Mouse (Mus musculus): Measurements from ENCODE around the gene Rps26.
"Not testable (repeated sequence)": the region's sequence is repeated elsewhere in the genome, so short reads cannot be mapped to it uniquely, and the experiment has no call there.

Gene Rps26

DNA sequence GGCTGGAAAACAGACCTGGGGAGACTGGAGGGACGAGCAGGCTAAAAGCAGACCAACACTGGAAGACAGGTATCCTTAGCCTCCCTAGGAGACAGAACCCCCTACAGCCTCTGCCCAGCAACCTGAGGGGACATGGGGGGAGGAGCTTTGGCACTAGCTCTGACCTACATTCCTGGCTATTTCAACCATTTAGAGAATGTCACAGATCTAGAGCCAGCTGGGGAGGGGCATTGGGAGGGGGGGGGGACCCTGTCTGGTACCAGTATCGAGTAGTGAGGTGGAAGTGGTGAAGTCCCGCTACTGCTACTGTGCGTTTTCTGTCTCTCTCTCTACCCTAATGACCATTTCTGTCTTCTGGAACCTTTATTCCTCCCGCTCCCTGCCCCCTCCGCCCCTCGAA lies 15.3 kb upstream of the Rps26 start:
- in situ Hi-C loops (cut with MboI, MseI), result no loop called here

DNA sequence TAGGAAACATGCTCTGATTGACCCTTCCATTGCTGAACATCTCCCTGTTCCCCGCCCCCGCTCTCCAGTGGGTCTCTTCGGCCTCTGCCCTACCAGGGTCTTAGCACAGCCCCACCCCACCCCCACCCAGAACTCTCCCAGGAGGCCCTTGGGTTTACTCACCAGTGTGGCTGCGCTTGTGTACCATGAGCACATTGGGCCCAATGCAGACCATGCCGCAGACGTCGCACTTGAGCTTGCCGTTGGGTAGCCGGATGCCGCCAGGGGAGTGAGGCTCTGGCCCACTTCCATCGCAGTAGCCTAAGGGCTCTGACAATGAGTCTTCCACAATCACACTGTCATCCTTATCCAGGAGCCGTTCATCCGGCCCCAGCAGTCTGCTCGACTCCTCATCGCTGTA lies 14.3 kb upstream of the Rps26 start:
- in situ Hi-C loops (cut with MboI, MseI), result no loop called here

DNA sequence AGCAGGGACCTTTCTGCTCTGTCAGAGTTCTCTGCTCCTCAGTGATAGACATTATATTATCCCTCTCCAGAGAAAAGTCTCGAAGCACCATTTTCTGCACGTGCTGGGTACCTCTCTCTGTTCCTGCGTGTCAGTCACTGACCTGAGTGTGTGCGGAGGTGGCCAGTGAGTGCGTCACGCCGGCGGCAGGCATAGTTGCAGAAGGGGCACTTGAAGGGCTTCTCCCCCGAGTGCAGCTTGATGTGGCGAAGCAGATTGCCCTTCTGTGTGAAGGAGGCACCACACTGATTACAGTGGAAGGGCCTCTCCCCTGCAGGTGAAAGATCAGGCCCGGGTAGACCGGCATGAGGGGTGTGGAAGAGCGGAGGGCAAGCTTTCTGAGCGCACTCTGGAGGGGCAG lies 13.5 kb upstream of the Rps26 start:
- in situ Hi-C loops (cut with MboI, MseI), result loop anchor here (5.0 kb wide), 1 partner anchor 32 kb away; the partner anchor contains the start of gene Suox

DNA sequence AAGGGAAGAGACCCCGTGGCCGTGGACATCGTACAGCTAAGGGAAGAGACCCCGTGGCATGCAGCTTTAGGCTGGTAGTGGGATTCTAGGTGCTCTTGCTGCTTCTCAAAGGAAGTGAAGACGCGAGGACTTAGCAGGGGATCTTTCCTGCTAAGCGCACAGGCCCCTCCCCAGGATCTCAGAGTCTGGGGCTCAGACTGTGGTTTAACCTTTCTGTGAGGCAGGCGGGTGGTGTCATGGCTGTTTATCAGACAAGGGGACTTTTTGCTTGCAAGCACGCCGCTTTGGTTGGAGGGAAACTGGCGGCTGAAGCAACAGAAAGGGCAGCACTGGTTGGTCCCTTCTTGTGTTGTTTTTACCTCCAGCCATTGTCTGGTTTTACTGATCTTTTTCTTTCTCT lies 10.5 kb upstream of the Rps26 start:
- in situ Hi-C loops (cut with MboI, MseI), result loop anchor here (5.0 kb wide), 1 partner anchor 35 kb away; the partner anchor contains the start of gene Suox

DNA sequence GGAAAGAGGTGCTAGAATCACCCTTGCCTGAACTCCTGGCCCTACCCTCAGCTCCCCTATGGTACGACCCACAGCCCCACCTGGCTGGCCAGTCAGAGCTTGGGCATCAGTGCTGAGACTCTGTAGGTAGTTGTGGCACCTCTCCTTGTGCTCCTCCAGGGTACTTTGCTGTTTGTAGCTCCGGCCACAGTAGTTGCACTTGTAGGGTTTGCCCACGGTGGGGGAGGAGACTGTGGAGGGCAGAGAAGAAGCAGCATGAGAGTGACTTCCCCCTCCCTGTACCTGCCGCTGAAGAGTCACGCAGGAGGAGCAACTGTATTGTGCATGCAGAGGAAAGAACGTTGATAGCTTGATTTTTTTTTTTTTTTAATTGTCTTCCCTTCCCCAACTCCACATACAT lies 10.0 kb upstream of the Rps26 start:
- in situ Hi-C loops (cut with MboI, MseI), result loop anchor here (5.0 kb wide), 1 partner anchor 36 kb away; the partner anchor contains the start of gene Suox

DNA sequence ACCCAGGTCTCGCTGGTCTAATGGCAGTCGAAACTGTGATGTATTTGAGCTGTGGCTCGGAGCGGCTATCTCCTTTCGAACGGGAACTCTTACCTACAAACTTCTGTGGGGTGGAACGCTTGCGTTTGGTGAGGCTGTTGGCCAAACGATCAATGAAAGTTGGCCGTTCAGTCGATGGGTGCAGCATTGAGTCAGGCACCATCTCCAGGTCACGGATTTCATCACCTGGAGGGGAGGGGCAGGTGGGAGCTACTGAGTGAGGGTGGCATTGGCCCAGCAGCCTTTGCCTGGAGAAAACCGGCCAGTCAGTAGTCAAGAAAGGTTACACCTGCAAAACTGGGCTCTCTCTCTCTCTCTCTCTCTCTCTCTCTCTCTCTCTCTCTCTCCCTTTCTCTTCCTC lies 9.2 kb upstream of the Rps26 start:
- in situ Hi-C loops (cut with MboI, MseI), result loop anchor here (5.0 kb wide), 1 partner anchor 37 kb away; the partner anchor contains the start of gene Suox

DNA sequence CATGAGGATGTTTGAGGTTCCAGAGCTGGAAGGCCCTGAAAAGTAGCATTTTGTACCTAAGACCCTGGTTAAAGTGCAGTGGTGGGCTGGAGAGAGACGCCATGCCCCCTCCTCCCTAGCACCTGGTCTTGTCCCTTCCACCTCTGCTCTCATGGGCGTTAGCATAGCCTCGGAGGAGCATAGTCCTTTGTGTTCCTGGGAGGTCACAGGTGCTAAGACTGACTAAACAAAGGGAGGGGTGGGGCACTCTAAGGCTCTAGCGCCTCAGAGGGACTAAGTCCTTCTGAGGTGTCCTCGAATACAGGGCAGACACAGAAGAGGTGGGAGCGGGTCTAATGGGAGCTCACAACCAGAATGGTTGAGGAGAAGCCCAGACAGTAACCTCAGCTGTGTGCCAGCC lies 5.0 kb upstream of the Rps26 start:
- in situ Hi-C loops (cut with MboI, MseI), result no loop called here

DNA sequence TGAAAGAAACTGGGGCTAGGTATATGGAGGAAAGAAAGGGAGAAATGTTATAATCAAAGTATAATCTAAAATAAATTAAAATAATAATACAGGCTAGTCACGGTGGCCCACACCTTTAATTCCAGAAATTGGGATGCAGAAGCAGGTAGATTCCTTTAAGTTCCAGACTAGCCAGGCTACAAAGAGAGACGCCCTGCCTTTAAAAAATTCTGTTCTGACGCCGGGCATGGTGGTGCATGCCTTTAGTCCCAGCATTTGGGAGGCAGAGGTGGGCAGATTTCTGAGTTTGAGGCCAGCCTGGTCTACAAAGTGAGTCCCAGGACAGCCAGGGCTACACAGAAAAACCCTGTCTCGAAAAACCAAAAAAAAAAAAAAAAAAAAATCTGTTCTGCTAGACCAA lies 3.8 kb upstream of the Rps26 start:
- in situ Hi-C loops (cut with MboI, MseI), result not testable (repeated sequence)

DNA sequence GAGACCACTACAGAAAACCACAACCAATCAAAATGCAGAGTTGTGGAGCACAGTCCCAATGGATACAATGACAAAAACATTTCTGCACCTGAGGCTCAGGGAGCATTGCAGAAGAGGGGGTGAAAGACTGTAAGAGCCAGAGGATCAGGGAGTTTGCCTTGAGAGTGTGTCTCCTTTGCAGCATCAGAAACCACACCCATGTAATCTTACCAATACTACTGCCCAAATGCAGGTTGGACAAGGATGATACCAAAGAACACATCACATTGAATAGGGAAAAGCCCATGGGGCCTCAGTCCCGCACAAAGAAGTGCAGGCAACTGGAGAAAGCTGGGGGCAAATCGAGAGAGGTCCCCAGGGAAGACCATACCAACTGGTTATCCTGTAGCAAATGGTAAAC lies 3.2 kb upstream of the Rps26 start:
- in situ Hi-C loops (cut with MboI, MseI), result loop anchor here (10.0 kb wide), 1 partner anchor 1705 kb away; no protein-coding TSS in a partner anchor

DNA sequence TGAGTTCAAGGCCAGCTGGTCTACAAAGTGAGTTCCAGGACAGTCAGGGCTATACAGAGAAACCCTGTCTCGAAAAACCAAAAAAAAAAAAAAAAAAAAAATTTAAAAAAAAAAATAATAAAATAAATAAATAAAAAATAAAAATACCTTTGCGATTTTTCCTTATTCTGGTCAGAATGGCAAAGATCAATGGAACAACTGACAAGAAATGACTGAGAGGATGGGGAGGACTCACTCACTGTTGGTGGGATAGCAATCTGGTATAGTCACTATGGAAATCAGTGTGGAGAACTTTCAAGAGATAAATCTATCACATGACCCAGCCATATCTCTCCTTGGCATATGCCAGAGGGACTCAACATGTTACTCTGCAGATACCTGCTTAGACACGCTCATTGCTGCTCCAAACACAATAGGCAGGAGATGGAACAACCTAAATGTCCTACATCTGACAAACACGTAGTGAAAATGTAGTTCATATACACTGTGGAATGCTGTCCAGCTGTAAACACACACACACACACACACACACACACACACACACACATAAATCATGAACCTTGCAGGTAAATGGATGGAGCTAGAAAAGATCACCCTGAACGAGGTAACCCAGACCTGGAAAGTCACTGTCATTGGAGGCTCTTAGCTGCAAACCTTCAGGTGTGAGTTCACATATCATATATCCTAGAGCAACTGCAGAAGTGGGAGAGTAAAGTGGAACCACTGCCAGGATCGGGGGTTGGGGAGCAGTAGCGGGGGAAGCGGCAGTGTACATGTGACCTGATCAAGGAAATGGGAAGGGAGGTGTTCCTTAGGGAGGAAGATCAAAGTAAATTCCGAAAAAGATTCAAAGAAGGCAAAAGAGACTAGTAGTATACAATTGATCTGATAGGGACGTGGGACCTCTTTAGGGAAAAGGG lies 1.1 kb upstream of the Rps26 start:
- in situ Hi-C loops (cut with MboI, MseI), result loop anchor here (10.0 kb wide), 1 partner anchor 1707 kb away; no protein-coding TSS in a partner anchor

DNA sequence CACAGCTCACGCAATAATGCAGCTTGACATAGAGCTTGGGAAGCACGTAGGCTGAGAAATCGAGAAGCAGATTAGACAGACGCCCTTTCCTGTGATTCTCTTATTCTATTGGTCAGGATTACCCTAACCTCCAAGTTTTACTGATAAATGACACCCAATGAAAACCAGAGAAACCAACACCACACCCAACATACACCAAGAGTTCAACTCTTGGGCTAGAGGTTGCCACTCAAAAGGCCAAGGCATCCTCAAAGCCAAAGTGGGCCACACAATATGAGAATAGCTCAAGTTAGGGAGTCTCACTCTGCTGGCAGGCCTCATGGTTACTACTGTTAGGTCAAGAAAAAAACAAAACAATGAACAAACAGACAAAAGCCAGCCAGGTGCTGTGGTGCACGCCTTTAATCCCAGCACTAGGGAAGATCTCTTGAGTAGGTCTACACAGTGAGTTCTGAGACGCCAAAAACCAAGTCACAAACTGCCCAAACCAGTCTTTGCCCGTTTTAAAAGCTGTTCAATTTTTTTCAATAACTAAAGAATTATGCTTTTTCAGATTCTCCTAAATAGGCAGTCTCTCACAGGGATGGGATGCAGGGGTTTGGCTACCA lies 1.2 kb downstream of the Rps26 start:
- in situ Hi-C loops (cut with MboI, MseI), result loop anchor here (10.0 kb wide), 1 partner anchor 1709 kb away; no protein-coding TSS in a partner anchor

DNA sequence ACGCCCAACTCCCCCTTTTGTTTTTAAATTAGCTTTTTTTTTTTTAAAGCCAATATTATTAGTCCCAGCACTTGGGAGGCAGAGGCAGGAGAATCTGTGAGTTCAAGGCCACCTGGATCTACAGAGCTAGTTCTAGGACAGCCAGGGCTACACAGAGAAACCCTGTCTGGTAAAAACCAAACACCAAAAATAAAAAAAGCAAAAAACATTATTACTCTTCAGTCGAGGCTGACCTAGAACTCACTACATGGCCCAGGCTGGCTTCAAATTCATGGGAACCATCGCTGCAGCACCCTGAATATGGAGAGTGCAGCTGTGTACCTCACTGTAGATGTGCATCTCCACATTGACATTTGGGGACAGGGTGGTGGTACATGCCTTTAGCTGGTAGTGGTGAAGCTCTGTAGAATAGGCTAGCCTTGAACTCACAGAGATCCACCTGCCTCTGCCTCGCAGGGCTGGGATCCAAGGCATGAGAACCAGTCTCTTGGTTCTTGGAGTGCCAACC lies 3.4 kb downstream of the Rps26 start:
- in situ Hi-C loops (cut with MboI, MseI), result loop anchor here (10.0 kb wide), 1 partner anchor 1712 kb away; no protein-coding TSS in a partner anchor

DNA sequence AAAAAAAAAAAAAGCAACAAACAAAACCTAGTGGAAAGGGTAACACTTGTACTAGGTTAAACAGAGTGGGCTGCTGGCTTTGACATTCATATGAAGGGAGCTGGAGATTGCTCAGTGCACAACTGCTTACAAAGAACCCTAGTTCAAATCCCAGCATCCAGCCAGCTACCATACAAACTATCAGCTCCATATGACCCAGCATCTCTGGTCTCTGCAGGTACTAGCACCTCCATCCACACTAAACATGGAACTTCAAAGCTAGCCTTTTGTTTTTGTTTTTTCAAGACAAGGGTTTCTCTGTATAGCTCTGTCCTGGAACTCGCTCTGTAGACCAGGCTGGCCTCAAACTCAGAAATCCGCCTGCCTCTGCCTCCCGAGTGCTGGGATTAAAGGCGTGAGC lies 3.8 kb downstream of the Rps26 start:
- in situ Hi-C loops (cut with MboI, MseI), result loop anchor here (10.0 kb wide), 1 partner anchor 1712 kb away; no protein-coding TSS in a partner anchor

DNA sequence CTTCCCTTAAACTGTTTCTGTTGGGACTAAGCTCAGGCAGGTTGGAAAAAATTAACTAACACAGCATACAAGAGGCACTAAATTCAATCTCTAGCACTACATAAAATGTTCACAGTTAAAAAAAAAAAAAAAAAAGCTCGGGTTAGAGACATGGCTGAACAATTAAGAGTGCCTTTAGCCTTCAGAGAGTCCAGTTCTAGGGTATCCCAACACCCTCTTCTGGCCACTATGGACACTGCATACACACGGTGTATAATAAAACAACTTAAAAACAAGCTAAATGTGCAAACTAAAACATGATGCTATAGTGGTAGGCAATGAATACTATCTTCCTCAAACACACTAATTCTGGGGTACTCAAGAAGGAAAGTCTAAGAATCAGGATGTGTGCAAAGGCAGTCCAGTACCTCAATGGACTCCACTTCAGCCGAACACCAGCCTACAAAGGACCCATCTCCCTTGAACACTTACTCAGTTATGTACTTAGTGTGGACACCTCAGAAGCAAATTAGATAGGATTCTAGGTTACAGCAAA lies 4.5 kb downstream of the Rps26 start:
- in situ Hi-C loops (cut with MboI, MseI), result loop anchor here (10.0 kb wide), 1 partner anchor 1713 kb away; no protein-coding TSS in a partner anchor

DNA sequence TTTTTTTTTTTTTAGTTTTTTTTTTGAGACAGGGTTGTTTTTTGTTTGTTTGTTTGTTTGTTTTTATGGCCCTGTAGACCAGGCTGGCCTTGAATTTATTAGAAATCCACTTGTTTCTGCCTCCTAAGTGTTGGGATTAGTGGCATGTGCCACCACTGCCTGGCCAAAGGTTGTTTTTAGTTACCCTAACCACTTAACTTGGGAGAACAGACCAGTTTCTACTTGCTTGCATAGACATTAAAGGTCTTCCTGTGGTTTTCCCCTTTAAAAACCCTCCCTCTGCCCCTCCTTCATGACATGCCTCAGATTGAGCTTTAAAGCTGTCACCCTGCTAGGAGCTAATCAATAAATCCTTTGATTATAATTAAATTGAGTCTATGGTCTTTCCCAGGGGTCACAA lies 6.3 kb downstream of the Rps26 start:
- in situ Hi-C loops (cut with MboI, MseI), result loop anchor here (10.0 kb wide), 1 partner anchor 1715 kb away; no protein-coding TSS in a partner anchor

DNA sequence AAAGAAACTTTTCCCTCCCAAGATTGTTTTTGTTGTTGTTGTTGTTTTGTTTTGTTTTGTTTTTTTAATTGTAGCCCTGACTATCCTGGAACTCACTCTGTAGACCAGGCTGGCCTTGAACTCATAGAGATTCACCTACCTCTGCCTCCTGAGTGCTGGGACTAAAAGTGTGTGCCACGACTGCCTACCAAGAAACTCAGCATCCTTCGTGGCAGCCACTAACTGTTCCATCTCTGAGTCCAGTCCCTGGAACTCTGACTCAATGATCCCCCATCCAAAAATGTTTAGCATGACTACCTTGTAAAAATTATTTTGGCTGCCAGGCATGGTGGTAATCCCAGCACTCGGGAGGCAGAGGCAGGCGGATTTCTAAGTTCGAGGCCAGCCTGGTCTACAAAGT lies 7.4 kb downstream of the Rps26 start:
- in situ Hi-C loops (cut with MboI, MseI), result loop anchor here (5.0 kb wide), 1 partner anchor 52 kb away; the partner anchor contains the start of gene Pa2g4

DNA sequence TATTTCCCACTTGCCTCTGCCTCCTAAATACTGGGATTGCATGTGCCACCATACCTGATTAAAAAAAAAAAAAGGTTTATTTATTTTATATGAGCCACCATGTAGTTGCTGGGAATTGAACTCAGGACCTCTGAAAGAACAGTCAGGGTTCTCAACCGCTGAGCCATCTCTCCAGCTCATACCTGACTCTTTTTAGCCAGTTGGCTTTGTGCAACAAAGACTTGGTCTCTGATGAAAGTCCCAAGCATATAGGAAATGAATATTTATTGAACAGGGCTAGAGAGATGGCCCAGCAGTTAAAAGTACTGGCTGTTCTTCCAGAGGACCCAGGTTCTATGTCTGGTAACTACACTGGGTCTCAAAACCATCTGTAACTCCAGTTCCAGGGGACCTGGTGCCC lies 8.0 kb downstream of the Rps26 start:
- in situ Hi-C loops (cut with MboI, MseI), result loop anchor here (5.0 kb wide), 1 partner anchor 51 kb away; the partner anchor contains the start of gene Pa2g4

DNA sequence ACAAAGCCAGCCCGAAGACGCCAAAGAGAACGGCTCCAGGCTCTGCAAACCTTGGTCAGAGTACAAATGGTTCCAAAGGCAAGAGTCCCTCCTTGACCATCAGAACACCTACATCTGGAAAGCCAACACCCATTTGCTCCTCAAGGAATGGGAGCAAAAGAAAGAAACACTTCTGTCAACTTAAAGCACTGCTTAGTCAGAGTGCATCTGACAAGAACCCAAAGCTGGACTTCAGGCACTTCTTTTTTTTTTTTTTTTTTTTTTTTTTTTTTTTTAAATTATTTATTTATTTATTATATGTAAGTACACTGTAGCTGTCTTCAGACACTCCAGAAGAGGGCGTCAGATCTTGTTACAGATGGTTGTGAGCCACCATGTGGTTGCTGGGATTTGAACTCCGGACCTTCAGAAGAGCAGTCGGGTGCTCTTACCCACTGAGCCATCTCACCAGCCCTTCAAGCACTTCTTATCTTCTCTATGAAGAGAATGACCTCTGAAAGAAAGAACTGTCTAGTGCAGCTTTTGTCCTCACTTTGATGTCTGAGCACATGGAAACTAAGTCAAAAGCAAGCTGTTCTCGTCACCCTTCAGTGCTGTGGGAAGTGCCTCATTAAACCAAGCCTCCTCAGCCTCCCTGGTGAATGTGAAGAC lies 10.6 kb downstream of the Rps26 start:
- in situ Hi-C loops (cut with MboI, MseI), result loop anchor here (5.0 kb wide), 1 partner anchor 49 kb away; the partner anchor contains the start of gene Pa2g4

DNA sequence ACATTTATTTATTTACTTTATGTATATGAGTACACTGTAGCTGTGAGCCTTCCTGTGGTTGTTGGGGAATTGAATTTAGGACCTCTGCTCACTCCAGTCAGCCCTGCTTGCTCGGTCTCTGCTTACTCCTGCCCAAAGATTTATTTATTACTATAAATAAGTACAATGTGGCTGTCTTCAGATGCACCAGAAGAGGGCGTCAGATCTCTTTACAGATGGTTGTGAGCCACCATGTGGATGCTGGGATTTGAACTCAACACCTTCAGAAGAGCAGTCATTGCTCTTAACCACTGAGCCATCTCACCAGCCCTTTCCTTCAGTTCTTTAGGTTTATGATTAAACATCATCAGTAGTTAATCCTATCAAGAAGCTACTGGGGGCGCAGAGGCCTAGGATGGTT lies 11.6 kb downstream of the Rps26 start:
- in situ Hi-C loops (cut with MboI, MseI), result loop anchor here (5.0 kb wide), 1 partner anchor 48 kb away; the partner anchor contains the start of gene Pa2g4

DNA sequence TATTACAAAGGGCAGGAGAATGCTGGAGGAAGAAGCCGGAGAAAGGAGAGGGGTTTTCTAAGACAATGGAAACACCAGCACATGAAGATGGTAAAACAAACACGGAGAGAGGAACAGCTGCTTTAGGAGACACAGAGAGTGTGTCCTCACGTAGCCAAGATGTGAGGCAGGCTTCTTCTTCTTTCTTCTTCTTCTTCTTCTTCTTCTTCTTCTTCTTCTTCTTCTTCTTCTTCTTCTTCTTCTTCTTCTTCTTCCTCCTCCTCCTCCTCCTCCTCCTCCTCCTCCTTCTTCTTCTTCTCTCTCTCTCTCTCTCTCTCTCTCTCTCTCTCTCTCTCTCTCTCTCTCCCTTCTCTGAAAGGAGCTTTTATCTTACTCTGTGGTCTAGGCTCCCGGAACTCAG lies 12.7 kb downstream of the Rps26 start:
- in situ Hi-C loops (cut with MboI, MseI), result not testable (repeated sequence)

DNA sequence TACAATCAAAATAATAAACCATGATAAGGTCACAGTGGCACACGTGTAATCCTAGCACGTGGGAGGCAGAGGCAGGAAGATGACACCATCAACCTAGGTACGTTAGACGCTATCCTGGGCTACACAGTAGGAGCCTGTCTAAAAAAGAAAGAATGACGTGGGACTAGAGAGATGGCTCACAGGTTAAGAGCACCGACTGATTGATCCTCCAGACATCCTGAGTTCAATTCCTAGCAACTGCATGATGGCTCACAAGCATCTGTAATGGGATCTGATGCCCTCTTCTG lies 13.4 kb downstream of the Rps26 start:
- in situ Hi-C loops (cut with MboI, MseI), result no loop called here
